Mouse (Mus musculus) embryonic facial prominence, embryonic 14.5 days (tissue): ENCODE data around the gene Ldlr. TPM values are rescaled to one million over a fixed set of nuclear protein-coding genes. Genes with fewer than 3 reads are reported as not detected.

Source experiments
- ATAC-seq: fragments of 200-750 bp; cut with Nextera tagmentation; 2 replicates; pipeline ENCODE4 v1.8.0; 2017; ENCODE audit warnings: low read depth, moderate number of reproducible peaks, moderate TSS enrichment
- DNase-seq: peaks from one replicate; pipeline ENCODE4 v3.0.0-alpha.2; 2015; ENCODE audit warnings: low spot score
- H3K27ac ChIP-seq: fragments of 300-500 bp; sonication (generic); replicated peaks from 2 replicates; pipeline ENCODE4 v1.5.1; 2014; ENCODE audit warnings: low read depth, mild to moderate bottlenecking, low read length, moderate library complexity
- H3K27me3 ChIP-seq: fragments of 300-500 bp; sonication (generic); replicated peaks from 2 replicates; pipeline ENCODE4 v1.6.1; 2014; ENCODE audit warnings: low read length; ENCODE audit not compliant: control insufficient read depth, insufficient read depth
- H3K36me3 ChIP-seq: fragments of 300-500 bp; sonication (generic); 2 replicates; pipeline ENCODE4 v1.6.1; 2014; ENCODE audit warnings: low read length, mixed read lengths; ENCODE audit not compliant: control insufficient read depth, insufficient read depth
- H3K4me1 ChIP-seq: fragments of 300-500 bp; sonication (generic); 2 replicates; pipeline ENCODE4 v1.6.1; 2014; ENCODE audit warnings: antibody characterized with exemption, low read length; ENCODE audit not compliant: control insufficient read depth, insufficient read depth
- H3K4me2 ChIP-seq: fragments of 300-500 bp; sonication (generic); 2 replicates; pipeline ENCODE4 v1.6.1; 2014; ENCODE audit warnings: low read depth, mild to moderate bottlenecking, low read length, moderate library complexity, mixed read lengths
- H3K4me3 ChIP-seq: fragments of 300-500 bp; sonication (generic); 2 replicates; pipeline ENCODE4 v1.5.1; 2014; ENCODE audit warnings: low read depth, mild to moderate bottlenecking, low read length
- H3K9ac ChIP-seq: fragments of 300-500 bp; sonication (generic); 2 replicates; pipeline ENCODE4 v1.6.1; 2014; ENCODE audit warnings: low read depth, mild to moderate bottlenecking, low read length, moderate library complexity, mixed read lengths
- H3K9me3 ChIP-seq: fragments of 300-500 bp; sonication (generic); 2 replicates; pipeline ENCODE4 v1.6.1; 2016; ENCODE audit warnings: low read length; ENCODE audit not compliant: control insufficient read depth
- WGBS: fragments of 180-500 bp; shearing (Covaris S2); extraction: QIAGEN DNeasy Blood & Tissue Kit; methylation state at CpG from one replicate; pipeline ENCODE4 v1.1.7; 2014; 5-methylcytosine and 5-hydroxymethylcytosine counted together
- polyA plus RNA-seq: library from polyadenylated mRNA; unstranded; fragments of >200 nt; fragmentation: Nextera tagmentation; extraction: Ambion mirVana; gene quantifications from 2 replicates; pipeline ENCODE4 v1.2.1, GENCODE M21; 2014

The Ldlr gene
- polyA plus RNA-seq, 1 experiment from 2014 or later = 14.1 TPM

- Histone ChIP-seq H3K4me2 (no peak overlapping the region), H3K4me1 (no peaks in the 10 kb centered on the region), H3K27me3 (no peaks in the 10 kb centered on the region), H3K9ac (no peak overlapping the region), H3K36me3 (no peaks in the 10 kb centered on the region), H3K9me3 (no peaks in the 10 kb centered on the region), H3K27ac (no peak overlapping the region), H3K4me3 (no peak overlapping the region)
- DNase-seq (no peak), ATAC-seq (no peak)
- WGBS = 61% methylated on average over 4 of the region's 4 CpGs
Measured at GRCm38 (mm10) chr9:21715298-21715697, 8.0 kb upstream of the Ldlr start.

GRCm38 (mm10) chr9:21717015-21717414 is 6.3 kb upstream of the Ldlr start:
- ATAC-seq (no peak), DNase-seq (no peak)
- WGBS = 88% methylated on average over 2 of the region's 2 CpGs
- H3K27me3 ChIP-seq = no peaks in the 10 kb centered on the region
- H3K4me1 ChIP-seq = no peaks in the 10 kb centered on the region
- H3K9ac ChIP-seq = no peak overlapping the region
- no peak overlapping the region for H3K4me3 ChIP-seq
- no peak overlapping the region for H3K4me2 ChIP-seq
- no peak overlapping the region for H3K27ac ChIP-seq
- no peaks in the 10 kb centered on the region for H3K36me3 ChIP-seq
- H3K9me3 ChIP-seq = no peaks in the 10 kb centered on the region

GRCm38 (mm10) chr9:21721036-21721435 is 2.2 kb upstream of the Ldlr start:
- H3K27ac ChIP-seq = no peak overlapping the region
- no peaks in the 10 kb centered on the region for H3K9me3 ChIP-seq
- no peak overlapping the region for H3K4me2 ChIP-seq
- H3K27me3 ChIP-seq = no peaks in the 10 kb centered on the region
- peaks cover 7% of the 10 kb centered on the region for H3K4me1 ChIP-seq
- ATAC-seq = no peak
- no peak overlapping the region for H3K4me3 ChIP-seq
- no peaks in the 10 kb centered on the region for H3K36me3 ChIP-seq
- 75% methylated on average over 2 of the region's 2 CpGs for WGBS
- no peak overlapping the region for H3K9ac ChIP-seq
- DNase-seq = peak; percentile 20

- H3K4me2 ChIP-seq = peak overlapping the region; percentile 73
- no peaks in the 10 kb centered on the region for H3K9me3 ChIP-seq
- peaks cover 12% of the 10 kb centered on the region; the same call in 1 of the 2 replicates for H3K36me3 ChIP-seq
- 3% methylated on average over 11 of the region's 18 CpGs for whole genome bisulfite sequencing
- peak overlapping the region; percentile 95 for H3K27ac ChIP-seq
- H3K27me3 ChIP-seq = no peaks in the 10 kb centered on the region
- H3K9ac ChIP-seq = peak overlapping the region; percentile 72
- peaks cover 7% of the 10 kb centered on the region for H3K4me1 ChIP-seq
- ATAC-seq (peak; percentile 94), DNase-seq (peak; percentile 99)
- peak overlapping the region; percentile 69 for H3K4me3 ChIP-seq
Measured at GRCm38 (mm10) chr9:21724147-21724536, 859 bp downstream of the Ldlr start.

GRCm38 (mm10) chr9:21725224-21726121 is 2.2 kb downstream of the Ldlr start:
- 80% methylated on average over 23 of the region's 23 CpGs for WGBS
- Histone ChIP-seq H3K27me3 (no peaks in the 10 kb centered on the region), H3K36me3 (peaks cover 19% of the 10 kb centered on the region; the same call in 1 of the 2 replicates), H3K4me1 (peaks cover 7% of the 10 kb centered on the region), H3K27ac (no peak overlapping the region), H3K9me3 (no peaks in the 10 kb centered on the region), H3K4me3 (peak overlapping the region; percentile 69), H3K4me2 (peak overlapping the region; percentile 73), H3K9ac (no peak overlapping the region)
- ATAC-seq = no peak
- no peak for DNase-seq

GRCm38 (mm10) chr9:21726218-21726975 is 3.1 kb downstream of the Ldlr start:
- Histone ChIP-seq H3K27ac (no peak overlapping the region), H3K4me2 (peak overlapping the region; percentile 73; the same call in 1 of the 2 replicates), H3K9ac (no peak overlapping the region), H3K4me1 (peaks cover 7% of the 10 kb centered on the region), H3K27me3 (no peaks in the 10 kb centered on the region), H3K36me3 (peaks cover 27% of the 10 kb centered on the region; the same call in 1 of the 2 replicates), H3K4me3 (no peak overlapping the region), H3K9me3 (no peaks in the 10 kb centered on the region)
- ATAC-seq = no peak
- DNase-seq = peak; percentile 17
- 75% methylated on average over 14 of the region's 14 CpGs for WGBS

- WGBS = 75% methylated on average over 10 of the region's 10 CpGs
- no peak overlapping the region for H3K27ac ChIP-seq
Measured at GRCm38 (mm10) chr9:21728261-21728832, 5.1 kb downstream of the Ldlr start.

GRCm38 (mm10) chr9:21729264-21729663 is 6.0 kb downstream of the Ldlr start:
- ATAC-seq = no peak
- 75% methylated on average over 7 of the region's 7 CpGs for whole genome bisulfite sequencing
- Histone ChIP-seq H3K27me3 (no peaks in the 10 kb centered on the region), H3K9me3 (no peaks in the 10 kb centered on the region), H3K27ac (no peak overlapping the region), H3K4me2 (no peak overlapping the region), H3K4me1 (peaks cover 7% of the 10 kb centered on the region), H3K9ac (no peak overlapping the region), H3K4me3 (no peak overlapping the region), H3K36me3 (peaks cover 56% of the 10 kb centered on the region)
- no peak for DNase-seq

More at GRCm38 (mm10) chr9:21728261-21728832, 5.1 kb downstream of the Ldlr start:
- no peaks in the 10 kb centered on the region for H3K9me3 ChIP-seq
- DNase-seq (no peak), ATAC-seq (no peak)
- no peak overlapping the region for H3K9ac ChIP-seq
- H3K36me3 ChIP-seq = peaks cover 47% of the 10 kb centered on the region
- H3K4me2 ChIP-seq = no peak overlapping the region
- no peak overlapping the region for H3K4me3 ChIP-seq
- H3K4me1 ChIP-seq = peaks cover 7% of the 10 kb centered on the region
- no peaks in the 10 kb centered on the region for H3K27me3 ChIP-seq
